Mouse (Mus musculus): ENCODE data around the gene Tmem139. TPM values are rescaled to one million over a fixed set of nuclear protein-coding genes. Genes with fewer than 3 reads are reported as not detected.
A peak's percentile ranks its signal among the peaks of the same experiment; 100 is the strongest.

Gene Tmem139
- 2.0 and 2.4 TPM in 2 replicates for polyA plus RNA-seq (2015; fragmentation: Nextera tagmentation; extraction: Ambion mirVana)

GRCm38 (mm10) chr6:42261524-42262170, at the start of gene Tmem139:
TSS of gene Tmem139 (plus strand) at chr6:42261970.
- no peak for ATAC-seq (ENCODE audit: insufficient number of reproducible peaks, low FRiP score, low TSS enrichment, low read depth)
- H3K9ac ChIP-seq: no peak within 1 kb of the TSS
- H3K27ac ChIP-seq: no peak within 1 kb of the TSS
- H3K4me1 ChIP-seq: peaks cover 11% of the 10 kb centered on the region; the same call in 1 of the 2 replicates
- WGBS: 17% methylated on average over 20 of the region's 20 CpGs
- peak within 1 kb of the TSS; percentile 31 for H3K4me2 ChIP-seq
- peak within 1 kb of the TSS; percentile 14; the same call in 1 of the 2 replicates for H3K4me3 ChIP-seq
- H3K36me3 ChIP-seq: no peaks in the 10 kb centered on the region
- no peaks in the 10 kb centered on the region for H3K9me3 ChIP-seq
- no peaks in the 10 kb centered on the region for H3K27me3 ChIP-seq

- H3K9me3 ChIP-seq: no peaks in the 10 kb centered on the region
- no peak within 1 kb of the TSS for H3K4me3 ChIP-seq
- no peak within 1 kb of the TSS for H3K9ac ChIP-seq
- no peak for ATAC-seq (ENCODE audit: insufficient number of reproducible peaks, low FRiP score, low TSS enrichment, low read depth)
- H3K4me1 ChIP-seq: no peaks in the 10 kb centered on the region
- 84% methylated on average over 2 of the region's 2 CpGs for WGBS
- H3K27ac ChIP-seq: no peak within 1 kb of the TSS
- H3K36me3 ChIP-seq: no peaks in the 10 kb centered on the region
- H3K4me2 ChIP-seq: no peak within 1 kb of the TSS
- no peaks in the 10 kb centered on the region for H3K27me3 ChIP-seq
These were observed 46.7 kb upstream of the Tmem139 start, which contains the start of gene Tas2r144 for GRCm38 (mm10) chr6:42215028-42215427. TSS of gene Tas2r144 (plus strand) at chr6:42215328.

- Histone ChIP-seq H3K27ac (no peak overlapping the region), H3K9ac (no peak overlapping the region), H3K27me3 (no peaks in the 10 kb centered on the region), H3K36me3 (no peaks in the 10 kb centered on the region), H3K4me2 (no peak overlapping the region), H3K4me1 (no peaks in the 10 kb centered on the region), H3K4me3 (no peak overlapping the region), H3K9me3 (no peaks in the 10 kb centered on the region)
- WGBS: 60% methylated on average over 3 of the region's 3 CpGs
- ATAC-seq (ENCODE audit: insufficient number of reproducible peaks, low FRiP score, low TSS enrichment, low read depth): no peak
These were observed 39.5 kb upstream of the Tmem139 start for GRCm38 (mm10) chr6:42222286-42222685.

GRCm38 (mm10) chr6:42225046-42225445, 36.7 kb upstream of the Tmem139 start:
- no peaks in the 10 kb centered on the region for H3K9me3 ChIP-seq
- H3K27ac ChIP-seq: no peak overlapping the region
- H3K27me3 ChIP-seq: no peaks in the 10 kb centered on the region
- H3K4me3 ChIP-seq: no peak overlapping the region
- H3K4me1 ChIP-seq: no peaks in the 10 kb centered on the region
- WGBS: 76% methylated on average over 4 of the region's 4 CpGs
- no peak overlapping the region for H3K9ac ChIP-seq
- no peak overlapping the region for H3K4me2 ChIP-seq
- ATAC-seq (ENCODE audit: insufficient number of reproducible peaks, low FRiP score, low TSS enrichment, low read depth): no peak
- H3K36me3 ChIP-seq: no peaks in the 10 kb centered on the region

GRCm38 (mm10) chr6:42227240-42228101, 34.3 kb upstream of the Tmem139 start:
- Histone ChIP-seq H3K27me3 (no peaks in the 10 kb centered on the region), H3K4me3 (no peak overlapping the region), H3K9ac (no peak overlapping the region), H3K4me1 (no peaks in the 10 kb centered on the region), H3K9me3 (no peaks in the 10 kb centered on the region), H3K4me2 (no peak overlapping the region), H3K27ac (no peak overlapping the region), H3K36me3 (no peaks in the 10 kb centered on the region)
- WGBS: 28% methylated on average over 17 of the region's 17 CpGs
- ATAC-seq (ENCODE audit: insufficient number of reproducible peaks, low FRiP score, low TSS enrichment, low read depth): no peak

- H3K4me1 ChIP-seq: no peaks in the 10 kb centered on the region
- no peak overlapping the region for H3K27ac ChIP-seq
- H3K27me3 ChIP-seq: no peaks in the 10 kb centered on the region
- WGBS: 76% methylated on average over 4 of the region's 4 CpGs
- H3K9me3 ChIP-seq: no peaks in the 10 kb centered on the region
- H3K4me3 ChIP-seq: no peak overlapping the region
- ATAC-seq (ENCODE audit: insufficient number of reproducible peaks, low FRiP score, low TSS enrichment, low read depth): no peak
- no peak overlapping the region for H3K4me2 ChIP-seq
- no peak overlapping the region for H3K9ac ChIP-seq
- H3K36me3 ChIP-seq: no peaks in the 10 kb centered on the region
These were observed 32.2 kb upstream of the Tmem139 start for GRCm38 (mm10) chr6:42229610-42230009.

- H3K4me3 ChIP-seq: no peak overlapping the region
- H3K4me2 ChIP-seq: no peak overlapping the region
- H3K36me3 ChIP-seq: no peaks in the 10 kb centered on the region
- no peaks in the 10 kb centered on the region for H3K27me3 ChIP-seq
- WGBS: 83% methylated on average over 3 of the region's 3 CpGs
- no peak overlapping the region for H3K9ac ChIP-seq
- ATAC-seq (ENCODE audit: insufficient number of reproducible peaks, low FRiP score, low TSS enrichment, low read depth): no peak
- H3K4me1 ChIP-seq: no peaks in the 10 kb centered on the region
- no peaks in the 10 kb centered on the region for H3K9me3 ChIP-seq
- H3K27ac ChIP-seq: no peak overlapping the region
These were observed 30.6 kb upstream of the Tmem139 start for GRCm38 (mm10) chr6:42231191-42231590.

- no peak overlapping the region for H3K4me3 ChIP-seq
- no peak overlapping the region for H3K9ac ChIP-seq
- H3K4me2 ChIP-seq: no peak overlapping the region
- no peaks in the 10 kb centered on the region for H3K9me3 ChIP-seq
- 70% methylated on average over 6 of the region's 6 CpGs for WGBS
- H3K36me3 ChIP-seq: no peaks in the 10 kb centered on the region
- no peak for ATAC-seq (ENCODE audit: insufficient number of reproducible peaks, low FRiP score, low TSS enrichment, low read depth)
- no peaks in the 10 kb centered on the region for H3K4me1 ChIP-seq
- H3K27me3 ChIP-seq: no peaks in the 10 kb centered on the region
- no peak overlapping the region for H3K27ac ChIP-seq
These were observed 24.4 kb upstream of the Tmem139 start for GRCm38 (mm10) chr6:42237276-42237805.

- H3K9ac ChIP-seq: no peak overlapping the region
- H3K4me2 ChIP-seq: no peak overlapping the region
- WGBS: 70% methylated on average over 6 of the region's 6 CpGs
- peaks cover 9% of the 10 kb centered on the region; the same call in 1 of the 2 replicates for H3K4me1 ChIP-seq
- no peaks in the 10 kb centered on the region for H3K27me3 ChIP-seq
- ATAC-seq (ENCODE audit: insufficient number of reproducible peaks, low FRiP score, low TSS enrichment, low read depth): no peak
- H3K9me3 ChIP-seq: no peaks in the 10 kb centered on the region
- no peak overlapping the region for H3K4me3 ChIP-seq
- no peak overlapping the region for H3K27ac ChIP-seq
- H3K36me3 ChIP-seq: no peaks in the 10 kb centered on the region
These were observed 20.3 kb upstream of the Tmem139 start for GRCm38 (mm10) chr6:42241311-42242045.

GRCm38 (mm10) chr6:42245711-42246353, 15.9 kb upstream of the Tmem139 start, which contains the start of gene Gstk1:
TSS of gene Gstk1 (plus strand) at chr6:42245935.
- Histone ChIP-seq H3K9me3 (no peaks in the 10 kb centered on the region), H3K4me2 (peak within 1 kb of the TSS; percentile 80), H3K4me3 (peak within 1 kb of the TSS; percentile 49), H3K9ac (peak within 1 kb of the TSS; percentile 49), H3K27me3 (peaks cover 6% of the 10 kb centered on the region; the same call in 1 of the 2 replicates), H3K4me1 (peaks cover 9% of the 10 kb centered on the region; the same call in 1 of the 2 replicates), H3K36me3 (no peaks in the 10 kb centered on the region), H3K27ac (no peak within 1 kb of the TSS)
- ATAC-seq (ENCODE audit: insufficient number of reproducible peaks, low FRiP score, low TSS enrichment, low read depth): peak; percentile 96
- WGBS: 2% methylated on average over 28 of the region's 28 CpGs

- Histone ChIP-seq H3K36me3 (no peaks in the 10 kb centered on the region), H3K27me3 (peaks cover 6% of the 10 kb centered on the region; the same call in 1 of the 2 replicates), H3K9me3 (no peaks in the 10 kb centered on the region), H3K27ac (no peak overlapping the region), H3K4me3 (0 out of 2 replicates have a peak overlapping the region, but pooled peaks have one; percentile 2), H3K4me1 (peaks cover 9% of the 10 kb centered on the region; the same call in 1 of the 2 replicates), H3K4me2 (peak overlapping the region; percentile 17; the same call in 1 of the 2 replicates), H3K9ac (no peak overlapping the region)
- no peak for ATAC-seq (ENCODE audit: insufficient number of reproducible peaks, low FRiP score, low TSS enrichment, low read depth)
- WGBS: 12% methylated on average over 8 of the region's 8 CpGs
These were observed 14.6 kb upstream of the Tmem139 start for GRCm38 (mm10) chr6:42247173-42247572.
